Mouse (Mus musculus): ENCODE results near the gene Hdac2. TPM values are rescaled to one million over a fixed set of nuclear protein-coding genes. Genes with fewer than 3 reads are reported as not detected.

The Hdac2 gene
- polyA plus RNA-seq (2015; fragmentation: Nextera tagmentation; extraction: Ambion mirVana): 303 and 317 TPM in 2 replicates

- peaks cover 31% of the 10 kb centered on the region for H3K4me1 ChIP-seq
- peak within 1 kb of the TSS; percentile 85 for H3K4me2 ChIP-seq
- peak within 1 kb of the TSS; percentile 99 for H3K27ac ChIP-seq (replicated peaks)
- H3K27me3 ChIP-seq (replicated peaks): no peaks in the 10 kb centered on the region
- no peaks in the 10 kb centered on the region for H3K9me3 ChIP-seq (replicated peaks)
- peak within 1 kb of the TSS; percentile 96 for H3K4me3 ChIP-seq (replicated peaks)
- H3K9ac ChIP-seq (replicated peaks): peak within 1 kb of the TSS; percentile 99
- H3K36me3 ChIP-seq: no peaks in the 10 kb centered on the region
- peak; percentile 98 for ATAC-seq (ENCODE audit: low FRiP score)
- under 1% methylated on average over 65 of the region's 67 CpGs for whole genome bisulfite sequencing
Observed at GRCm38 (mm10) chr10:36974086-36974675, at the start of gene Hdac2. Gene Hdac2 (plus strand): TSS chr10:36974544.

- ATAC-seq (ENCODE audit: low FRiP score): no peak
- Histone ChIP-seq H3K4me1 (no peaks in the 10 kb centered on the region), H3K27ac (replicated peaks) (no peak overlapping the region), H3K36me3 (no peaks in the 10 kb centered on the region), H3K4me2 (no peak overlapping the region), H3K27me3 (replicated peaks) (no peaks in the 10 kb centered on the region), H3K4me3 (replicated peaks) (no peak overlapping the region), H3K9ac (replicated peaks) (no peak overlapping the region), H3K9me3 (replicated peaks) (no peaks in the 10 kb centered on the region)
- 77% methylated on average over 3 of the region's 3 CpGs for WGBS
Observed at GRCm38 (mm10) chr10:36928212-36928611, 46.1 kb upstream of the Hdac2 start.

GRCm38 (mm10) chr10:36935863-36936262, 38.5 kb upstream of the Hdac2 start:
- no peak overlapping the region for H3K9ac ChIP-seq (replicated peaks)
- no peaks in the 10 kb centered on the region for H3K27me3 ChIP-seq (replicated peaks)
- H3K9me3 ChIP-seq (replicated peaks): no peaks in the 10 kb centered on the region
- H3K4me1 ChIP-seq: no peaks in the 10 kb centered on the region
- 83% methylated on average over 5 of the region's 5 CpGs for WGBS
- no peak for ATAC-seq (ENCODE audit: low FRiP score)
- no peak overlapping the region for H3K4me3 ChIP-seq (replicated peaks)
- no peaks in the 10 kb centered on the region for H3K36me3 ChIP-seq
- no peak overlapping the region for H3K4me2 ChIP-seq
- no peak overlapping the region for H3K27ac ChIP-seq (replicated peaks)

GRCm38 (mm10) chr10:36936271-36936670, 38.1 kb upstream of the Hdac2 start:
- H3K9ac ChIP-seq (replicated peaks): no peak overlapping the region
- 77% methylated on average over 2 of the region's 2 CpGs for WGBS
- no peaks in the 10 kb centered on the region for H3K9me3 ChIP-seq (replicated peaks)

GRCm38 (mm10) chr10:36951742-36952141, 22.6 kb upstream of the Hdac2 start:
- WGBS: 76% methylated on average over 2 of the region's 2 CpGs
- H3K4me2 ChIP-seq: no peak overlapping the region
- no peak overlapping the region for H3K4me3 ChIP-seq (replicated peaks)
- no peak overlapping the region for H3K27ac ChIP-seq (replicated peaks)
- H3K4me1 ChIP-seq: no peaks in the 10 kb centered on the region
- no peak overlapping the region for H3K9ac ChIP-seq (replicated peaks)
- no peaks in the 10 kb centered on the region for H3K36me3 ChIP-seq
- H3K27me3 ChIP-seq (replicated peaks): no peaks in the 10 kb centered on the region
- no peaks in the 10 kb centered on the region for H3K9me3 ChIP-seq (replicated peaks)
- no peak for ATAC-seq (ENCODE audit: low FRiP score)

More at GRCm38 (mm10) chr10:36936271-36936670, 38.1 kb upstream of the Hdac2 start:
- Histone ChIP-seq H3K4me3 (replicated peaks) (no peak overlapping the region), H3K4me2 (no peak overlapping the region), H3K4me1 (no peaks in the 10 kb centered on the region), H3K27ac (replicated peaks) (no peak overlapping the region), H3K36me3 (no peaks in the 10 kb centered on the region), H3K27me3 (replicated peaks) (no peaks in the 10 kb centered on the region)
- ATAC-seq (ENCODE audit: low FRiP score): no peak

GRCm38 (mm10) chr10:36952622-36953021, 21.7 kb upstream of the Hdac2 start:
- WGBS: 79% methylated on average over 2 of the region's 2 CpGs
- H3K9ac ChIP-seq (replicated peaks): no peak overlapping the region
- H3K4me1 ChIP-seq: no peaks in the 10 kb centered on the region

GRCm38 (mm10) chr10:36959563-36960110, 14.7 kb upstream of the Hdac2 start:
- Histone ChIP-seq H3K27me3 (replicated peaks) (no peaks in the 10 kb centered on the region), H3K4me3 (replicated peaks) (no peak overlapping the region), H3K9ac (replicated peaks) (no peak overlapping the region), H3K27ac (replicated peaks) (no peak overlapping the region), H3K36me3 (no peaks in the 10 kb centered on the region), H3K4me1 (no peaks in the 10 kb centered on the region), H3K9me3 (replicated peaks) (no peaks in the 10 kb centered on the region), H3K4me2 (no peak overlapping the region)
- no peak for ATAC-seq (ENCODE audit: low FRiP score)
- 92% methylated on average over 1 of the region's 1 CpGs for WGBS

More at GRCm38 (mm10) chr10:36952622-36953021, 21.7 kb upstream of the Hdac2 start:
- no peaks in the 10 kb centered on the region for H3K27me3 ChIP-seq (replicated peaks)
- H3K9me3 ChIP-seq (replicated peaks): no peaks in the 10 kb centered on the region
- H3K27ac ChIP-seq (replicated peaks): no peak overlapping the region
- ATAC-seq (ENCODE audit: low FRiP score): no peak
- no peaks in the 10 kb centered on the region for H3K36me3 ChIP-seq
- no peak overlapping the region for H3K4me3 ChIP-seq (replicated peaks)
- H3K4me2 ChIP-seq: no peak overlapping the region

GRCm38 (mm10) chr10:36964406-36964805, 9.9 kb upstream of the Hdac2 start:
- ATAC-seq (ENCODE audit: low FRiP score): no peak
- H3K4me1 ChIP-seq: no peaks in the 10 kb centered on the region
- no peaks in the 10 kb centered on the region for H3K36me3 ChIP-seq
- H3K27me3 ChIP-seq (replicated peaks): no peaks in the 10 kb centered on the region
- H3K27ac ChIP-seq (replicated peaks): no peak overlapping the region
- no peak overlapping the region for H3K4me2 ChIP-seq
- no peak overlapping the region for H3K4me3 ChIP-seq (replicated peaks)
- no peak overlapping the region for H3K9ac ChIP-seq (replicated peaks)
- WGBS: 77% methylated on average over 2 of the region's 2 CpGs
- no peaks in the 10 kb centered on the region for H3K9me3 ChIP-seq (replicated peaks)

GRCm38 (mm10) chr10:36974676-36975520, 554 bp downstream of the Hdac2 start:
- WGBS: 0% methylated on average over 52 of the region's 63 CpGs
- Histone ChIP-seq H3K9ac (replicated peaks) (peak overlapping the region; percentile 99), H3K4me3 (replicated peaks) (peak overlapping the region; percentile 96), H3K4me2 (peak overlapping the region; percentile 85), H3K9me3 (replicated peaks) (no peaks in the 10 kb centered on the region), H3K27ac (replicated peaks) (peak overlapping the region; percentile 99), H3K27me3 (replicated peaks) (no peaks in the 10 kb centered on the region), H3K4me1 (peaks cover 33% of the 10 kb centered on the region), H3K36me3 (no peaks in the 10 kb centered on the region)
- ATAC-seq (ENCODE audit: low FRiP score): peak; percentile 72

- no peak for ATAC-seq (ENCODE audit: low FRiP score)
- Histone ChIP-seq H3K36me3 (peaks cover 6% of the 10 kb centered on the region; the same call in 1 of the 2 replicates), H3K27me3 (replicated peaks) (no peaks in the 10 kb centered on the region), H3K9me3 (replicated peaks) (no peaks in the 10 kb centered on the region), H3K9ac (replicated peaks) (no peak overlapping the region), H3K4me1 (peaks cover 11% of the 10 kb centered on the region), H3K27ac (replicated peaks) (no peak overlapping the region), H3K4me3 (replicated peaks) (no peak overlapping the region), H3K4me2 (no peak overlapping the region)
- 93% methylated on average over 4 of the region's 4 CpGs for WGBS
Observed at GRCm38 (mm10) chr10:36981866-36982265, 7.5 kb downstream of the Hdac2 start.

- ATAC-seq (ENCODE audit: low FRiP score): no peak
- Histone ChIP-seq H3K36me3 (peaks cover 63% of the 10 kb centered on the region), H3K27me3 (replicated peaks) (no peaks in the 10 kb centered on the region), H3K27ac (replicated peaks) (no peak overlapping the region), H3K9me3 (replicated peaks) (no peaks in the 10 kb centered on the region), H3K9ac (replicated peaks) (no peak overlapping the region), H3K4me2 (no peak overlapping the region), H3K4me1 (no peaks in the 10 kb centered on the region), H3K4me3 (replicated peaks) (no peak overlapping the region)
- 100% methylated on average over 2 of the region's 2 CpGs for WGBS
Observed at GRCm38 (mm10) chr10:36992149-36992548, 17.8 kb downstream of the Hdac2 start.

- Histone ChIP-seq H3K27ac (replicated peaks) (no peak overlapping the region), H3K4me1 (no peaks in the 10 kb centered on the region), H3K9me3 (replicated peaks) (no peaks in the 10 kb centered on the region), H3K4me2 (no peak overlapping the region), H3K27me3 (replicated peaks) (no peaks in the 10 kb centered on the region), H3K9ac (replicated peaks) (no peak overlapping the region), H3K36me3 (peaks cover 67% of the 10 kb centered on the region), H3K4me3 (replicated peaks) (no peak overlapping the region)
- WGBS: 94% methylated on average over 2 of the region's 2 CpGs
- no peak for ATAC-seq (ENCODE audit: low FRiP score)
Observed at GRCm38 (mm10) chr10:37000839-37001238, 26.5 kb downstream of the Hdac2 start.
